Mouse (Mus musculus): ENCODE results near the gene Gtf2h4. TPM values are rescaled to one million over a fixed set of nuclear protein-coding genes. Genes with fewer than 3 reads are reported as not detected.

Gene Gtf2h4
- polyA plus RNA-seq, 1 experiment from 2014 or later, result 39.3 TPM

DNA sequence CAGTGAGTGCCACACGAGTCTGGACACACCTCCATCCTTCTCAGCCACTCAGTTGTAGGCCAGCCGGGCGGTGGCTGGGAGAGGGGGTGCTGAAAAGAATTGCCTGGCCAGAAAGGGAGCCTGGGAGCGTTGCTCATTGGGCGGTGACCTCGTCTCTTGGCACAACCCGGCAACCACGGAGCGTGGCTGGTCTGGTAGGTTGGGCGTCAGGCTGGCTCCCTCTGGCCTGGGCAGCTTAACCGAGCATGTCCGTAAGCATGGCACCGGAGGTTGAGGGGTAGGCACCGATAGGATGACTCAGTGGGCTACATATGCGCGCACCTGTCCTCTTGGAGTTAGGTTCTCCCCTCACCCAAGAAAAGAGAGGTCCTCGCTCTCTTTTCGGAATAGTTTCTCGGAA, 26.4 kb upstream of the Gtf2h4 start:
- H3K9me3 ChIP-seq (ENCODE audit: control insufficient read depth, low read length), result no peaks in the 10 kb centered on the region; the same call in 1 of the 2 replicates
- WGBS, result 4% methylated on average over 19 of the region's 19 CpGs
- ATAC-seq (ENCODE audit: low FRiP score) (no peak), DNase-seq (ENCODE audit: low spot score, missing footprints) (peak; percentile 95)
- H3K9ac ChIP-seq (ENCODE audit: low read length), result peak overlapping the region; percentile 98
- H3K27me3 ChIP-seq (ENCODE audit: control insufficient read depth, insufficient read depth, low read length), result no peaks in the 10 kb centered on the region
- peak overlapping the region; percentile 93 for H3K4me2 ChIP-seq
- H3K4me1 ChIP-seq (ENCODE audit: control insufficient read depth, insufficient read depth, low read length), result peaks cover 32% of the 10 kb centered on the region
- H3K36me3 ChIP-seq (ENCODE audit: control insufficient read depth, insufficient read depth, low read length), result peaks cover 10% of the 10 kb centered on the region
- H3K4me3 ChIP-seq (ENCODE audit: low read depth, low read length), result peak overlapping the region; percentile 86
- H3K27ac ChIP-seq (ENCODE audit: low read depth, low read length), result peak overlapping the region; percentile 100

DNA sequence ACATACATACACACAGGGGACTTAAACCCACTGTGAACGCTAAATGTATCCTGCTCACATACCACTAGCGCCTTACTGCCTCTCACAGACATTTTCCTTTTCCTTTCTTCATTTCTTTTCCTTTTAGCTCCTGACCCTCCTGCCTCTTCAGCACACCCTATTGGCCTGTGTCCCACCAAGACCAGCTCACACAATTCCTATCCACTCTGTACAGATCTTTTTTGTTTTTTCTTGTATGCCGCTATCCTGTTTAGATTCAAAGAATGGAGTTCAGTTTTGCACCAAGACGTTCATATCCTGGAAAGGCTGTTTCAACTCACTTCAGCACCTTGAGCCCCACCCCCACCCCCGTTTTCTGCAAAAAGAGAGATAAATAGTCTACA, 25.0 kb upstream of the Gtf2h4 start:
- H3K9me3 ChIP-seq (ENCODE audit: control insufficient read depth, low read length), result no peaks in the 10 kb centered on the region; the same call in 1 of the 2 replicates
- H3K36me3 ChIP-seq (ENCODE audit: control insufficient read depth, insufficient read depth, low read length), result peaks cover 14% of the 10 kb centered on the region
- peaks cover 29% of the 10 kb centered on the region for H3K4me1 ChIP-seq (ENCODE audit: control insufficient read depth, insufficient read depth, low read length)
- peak overlapping the region; percentile 73 for H3K9ac ChIP-seq (ENCODE audit: low read length)
- peak overlapping the region; percentile 66 for H3K4me2 ChIP-seq
- peak; percentile 90 for DNase-seq (ENCODE audit: low spot score, missing footprints)
- H3K4me3 ChIP-seq (ENCODE audit: low read depth, low read length), result peak overlapping the region; percentile 31
- no peak for ATAC-seq (ENCODE audit: low FRiP score)
- no peaks in the 10 kb centered on the region for H3K27me3 ChIP-seq (ENCODE audit: control insufficient read depth, insufficient read depth, low read length)
- H3K27ac ChIP-seq (ENCODE audit: low read depth, low read length), result peak overlapping the region; percentile 100
- 31% methylated on average over 5 of the region's 5 CpGs for WGBS

DNA sequence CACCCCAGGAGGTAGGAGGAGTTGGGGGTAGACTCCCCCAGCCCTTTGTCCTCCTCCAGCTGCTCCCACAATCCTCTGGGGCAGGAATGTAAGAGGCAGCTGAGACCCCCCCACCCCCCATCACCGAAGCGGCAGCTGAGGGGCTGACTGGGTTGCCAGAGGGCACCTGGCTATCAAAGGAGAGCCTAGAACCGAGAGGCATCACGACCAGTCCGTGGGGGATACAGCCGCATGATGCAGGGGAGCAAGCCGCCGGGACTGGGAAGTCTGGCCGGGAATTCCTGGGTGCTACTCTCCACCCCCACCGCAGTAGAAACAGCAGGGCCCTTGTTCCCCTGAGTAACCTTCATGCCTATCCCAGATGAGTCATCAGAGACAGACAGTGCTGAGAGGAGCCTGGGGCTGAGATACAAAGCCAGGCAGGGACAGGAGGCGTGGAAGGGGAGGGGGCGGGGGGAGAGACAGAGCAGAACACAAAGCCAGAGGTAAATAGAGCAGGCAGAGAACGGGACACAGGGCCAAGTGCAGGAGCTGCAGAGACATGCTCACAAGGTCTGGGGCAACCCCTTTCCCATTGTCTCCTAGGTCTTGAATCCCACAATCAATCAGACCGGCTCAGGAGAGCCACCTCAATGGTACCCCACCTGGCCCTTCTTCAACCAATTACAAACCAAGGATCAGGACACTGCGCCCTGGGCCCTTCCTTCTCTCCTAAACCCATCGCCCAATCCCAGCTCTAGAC, 24.4 kb upstream of the Gtf2h4 start:
- peak overlapping the region; percentile 73 for H3K9ac ChIP-seq (ENCODE audit: low read length)
- peak overlapping the region; percentile 100 for H3K27ac ChIP-seq (ENCODE audit: low read depth, low read length)
- H3K4me1 ChIP-seq (ENCODE audit: control insufficient read depth, insufficient read depth, low read length), result peaks cover 29% of the 10 kb centered on the region
- no peaks in the 10 kb centered on the region; the same call in 1 of the 2 replicates for H3K9me3 ChIP-seq (ENCODE audit: control insufficient read depth, low read length)
- peak overlapping the region; percentile 31 for H3K4me3 ChIP-seq (ENCODE audit: low read depth, low read length)
- WGBS, result 2% methylated on average over 16 of the region's 16 CpGs
- H3K4me2 ChIP-seq, result peak overlapping the region; percentile 66
- peaks cover 18% of the 10 kb centered on the region for H3K36me3 ChIP-seq (ENCODE audit: control insufficient read depth, insufficient read depth, low read length)
- no peaks in the 10 kb centered on the region for H3K27me3 ChIP-seq (ENCODE audit: control insufficient read depth, insufficient read depth, low read length)
- DNase-seq (ENCODE audit: low spot score, missing footprints) (peak; percentile 96), ATAC-seq (ENCODE audit: low FRiP score) (peak; percentile 77)

DNA sequence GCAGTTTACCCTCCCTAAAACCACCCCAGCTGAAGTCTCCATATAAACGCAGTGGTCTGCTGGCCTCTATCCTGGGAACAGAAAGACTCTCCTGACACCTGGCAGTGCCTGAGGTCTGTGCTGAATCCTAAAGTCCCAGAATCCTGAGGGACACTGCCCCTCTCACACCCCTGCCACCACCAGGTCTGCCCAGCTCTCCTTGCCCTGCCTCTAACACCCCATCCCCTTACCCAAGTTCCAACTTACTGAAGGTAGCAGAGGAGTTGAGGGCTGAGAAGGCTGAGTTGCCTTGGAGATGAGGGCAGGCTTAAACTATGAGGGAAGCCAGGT, 23.9 kb upstream of the Gtf2h4 start:
- Histone ChIP-seq H3K4me2 (peak overlapping the region; percentile 66), H3K9me3 (ENCODE audit: control insufficient read depth, low read length) (no peaks in the 10 kb centered on the region; the same call in 1 of the 2 replicates), H3K36me3 (ENCODE audit: control insufficient read depth, insufficient read depth, low read length) (peaks cover 24% of the 10 kb centered on the region), H3K27me3 (ENCODE audit: control insufficient read depth, insufficient read depth, low read length) (no peaks in the 10 kb centered on the region), H3K4me1 (ENCODE audit: control insufficient read depth, insufficient read depth, low read length) (peaks cover 29% of the 10 kb centered on the region), H3K9ac (ENCODE audit: low read length) (peak overlapping the region; percentile 73), H3K4me3 (ENCODE audit: low read depth, low read length) (peak overlapping the region; percentile 31), H3K27ac (ENCODE audit: low read depth, low read length) (peak overlapping the region; percentile 100)
- peak; percentile 90 for DNase-seq (ENCODE audit: low spot score, missing footprints)
- WGBS, result 6% methylated on average over 1 of the region's 1 CpGs
- ATAC-seq (ENCODE audit: low FRiP score), result no peak

DNA sequence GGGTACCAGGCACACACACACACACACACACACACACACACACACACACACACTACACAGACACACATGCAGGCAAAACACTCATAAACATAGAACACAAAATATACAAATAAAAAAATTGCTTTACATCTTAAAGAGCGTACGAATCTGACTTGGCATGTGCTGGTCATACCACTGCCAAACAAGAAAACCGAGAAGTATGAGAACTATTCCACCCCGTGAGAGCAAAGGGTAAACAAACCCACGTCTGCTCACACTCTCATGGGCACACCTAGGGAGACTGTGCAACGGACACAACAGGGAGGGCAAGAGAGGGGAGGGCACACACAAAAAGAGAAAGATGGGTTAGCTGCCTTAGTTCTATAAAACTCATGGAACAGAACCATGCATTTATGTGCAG, 23.2 kb upstream of the Gtf2h4 start:
- H3K4me1 ChIP-seq (ENCODE audit: control insufficient read depth, insufficient read depth, low read length), result peaks cover 29% of the 10 kb centered on the region
- WGBS, result 76% methylated on average over 6 of the region's 6 CpGs
- H3K9me3 ChIP-seq (ENCODE audit: control insufficient read depth, low read length), result no peaks in the 10 kb centered on the region; the same call in 1 of the 2 replicates
- no peak overlapping the region for H3K9ac ChIP-seq (ENCODE audit: low read length)
- ATAC-seq (ENCODE audit: low FRiP score), result no peak
- H3K4me2 ChIP-seq, result peak overlapping the region; percentile 66
- DNase-seq (ENCODE audit: low spot score, missing footprints), result no peak
- peak overlapping the region; percentile 31; the same call in 1 of the 2 replicates for H3K4me3 ChIP-seq (ENCODE audit: low read depth, low read length)
- H3K27ac ChIP-seq (ENCODE audit: low read depth, low read length), result no peak overlapping the region; the same call in 1 of the 2 replicates
- H3K27me3 ChIP-seq (ENCODE audit: control insufficient read depth, insufficient read depth, low read length), result no peaks in the 10 kb centered on the region
- H3K36me3 ChIP-seq (ENCODE audit: control insufficient read depth, insufficient read depth, low read length), result peaks cover 25% of the 10 kb centered on the region

DNA sequence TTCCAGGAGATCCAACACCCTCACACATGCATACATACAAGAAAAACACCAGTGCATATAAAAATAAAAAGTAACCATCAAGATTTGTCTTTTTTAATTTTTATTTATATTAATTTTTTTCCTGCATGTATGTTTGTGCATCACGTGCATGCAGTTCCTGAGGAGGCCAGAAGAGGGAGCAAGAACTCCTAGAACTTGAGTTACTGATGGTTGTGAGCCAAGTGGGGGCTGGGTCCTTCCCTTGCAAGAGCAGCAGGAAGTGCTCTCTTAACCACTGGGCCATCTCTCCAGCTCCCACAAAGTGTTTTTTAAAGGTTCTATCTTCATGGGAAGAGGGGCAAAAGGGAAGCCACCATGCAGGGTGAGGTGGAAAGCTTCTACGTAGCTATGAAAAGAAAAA, 21.8 kb upstream of the Gtf2h4 start:
- no peak overlapping the region for H3K4me3 ChIP-seq (ENCODE audit: low read depth, low read length)
- no peak overlapping the region for H3K9ac ChIP-seq (ENCODE audit: low read length)
- peaks cover 29% of the 10 kb centered on the region for H3K4me1 ChIP-seq (ENCODE audit: control insufficient read depth, insufficient read depth, low read length)
- DNase-seq (ENCODE audit: low spot score, missing footprints), result peak; percentile 91
- no peaks in the 10 kb centered on the region; the same call in 1 of the 2 replicates for H3K9me3 ChIP-seq (ENCODE audit: control insufficient read depth, low read length)
- H3K27ac ChIP-seq (ENCODE audit: low read depth, low read length), result no peak overlapping the region
- peaks cover 38% of the 10 kb centered on the region for H3K36me3 ChIP-seq (ENCODE audit: control insufficient read depth, insufficient read depth, low read length)
- no peaks in the 10 kb centered on the region for H3K27me3 ChIP-seq (ENCODE audit: control insufficient read depth, insufficient read depth, low read length)
- WGBS, result 93% methylated on average over 2 of the region's 2 CpGs
- no peak overlapping the region for H3K4me2 ChIP-seq
- ATAC-seq (ENCODE audit: low FRiP score), result no peak

DNA sequence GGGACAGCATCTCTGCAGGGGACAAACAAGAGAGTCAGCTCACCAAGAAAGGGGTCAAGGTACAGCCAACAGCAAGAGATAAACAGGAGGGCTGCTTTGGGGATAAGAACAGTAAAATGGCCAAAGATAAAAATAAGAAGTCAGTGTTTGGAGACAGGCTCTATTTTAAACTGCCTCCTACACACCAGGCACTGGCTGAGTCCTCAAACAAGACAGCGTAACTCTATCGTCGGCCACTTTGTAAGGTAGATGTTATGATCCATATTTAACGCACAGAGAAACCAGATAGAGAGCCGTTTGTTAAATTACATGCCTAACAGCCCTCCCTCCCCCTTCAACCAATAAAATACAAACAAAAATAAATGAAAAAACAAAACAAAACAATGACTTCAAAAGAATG, 20.4 kb upstream of the Gtf2h4 start:
- no peak overlapping the region for H3K9ac ChIP-seq (ENCODE audit: low read length)
- H3K27me3 ChIP-seq (ENCODE audit: control insufficient read depth, insufficient read depth, low read length), result no peaks in the 10 kb centered on the region
- H3K4me1 ChIP-seq (ENCODE audit: control insufficient read depth, insufficient read depth, low read length), result peaks cover 20% of the 10 kb centered on the region
- peaks cover 46% of the 10 kb centered on the region for H3K36me3 ChIP-seq (ENCODE audit: control insufficient read depth, insufficient read depth, low read length)
- H3K27ac ChIP-seq (ENCODE audit: low read depth, low read length), result no peak overlapping the region
- H3K9me3 ChIP-seq (ENCODE audit: control insufficient read depth, low read length), result no peaks in the 10 kb centered on the region; the same call in 1 of the 2 replicates
- ATAC-seq (ENCODE audit: low FRiP score) (no peak), DNase-seq (ENCODE audit: low spot score, missing footprints) (no peak)
- no peak overlapping the region for H3K4me3 ChIP-seq (ENCODE audit: low read depth, low read length)
- WGBS, result 94% methylated on average over 5 of the region's 5 CpGs
- no peak overlapping the region for H3K4me2 ChIP-seq

DNA sequence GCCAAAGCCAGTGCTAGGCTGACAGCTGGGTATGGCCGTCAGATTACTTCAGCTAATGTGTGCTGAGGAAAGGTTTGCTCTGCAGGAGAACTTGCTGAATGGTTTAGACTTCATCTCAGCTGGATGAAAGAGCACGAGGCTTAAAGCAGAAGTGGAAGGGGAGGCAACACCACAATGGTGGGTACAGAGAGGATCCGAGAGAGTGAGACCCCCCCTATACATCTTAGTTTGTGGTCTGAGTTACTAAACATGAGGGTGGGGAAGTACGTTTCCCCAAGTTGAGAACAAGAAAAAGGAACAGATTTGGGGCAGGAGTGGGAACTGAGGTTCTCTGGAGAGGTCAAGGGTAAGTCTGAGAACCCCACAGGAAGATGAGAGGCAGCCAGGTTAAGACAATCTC, 18.8 kb upstream of the Gtf2h4 start:
- peaks cover 55% of the 10 kb centered on the region for H3K36me3 ChIP-seq (ENCODE audit: control insufficient read depth, insufficient read depth, low read length)

DNA sequence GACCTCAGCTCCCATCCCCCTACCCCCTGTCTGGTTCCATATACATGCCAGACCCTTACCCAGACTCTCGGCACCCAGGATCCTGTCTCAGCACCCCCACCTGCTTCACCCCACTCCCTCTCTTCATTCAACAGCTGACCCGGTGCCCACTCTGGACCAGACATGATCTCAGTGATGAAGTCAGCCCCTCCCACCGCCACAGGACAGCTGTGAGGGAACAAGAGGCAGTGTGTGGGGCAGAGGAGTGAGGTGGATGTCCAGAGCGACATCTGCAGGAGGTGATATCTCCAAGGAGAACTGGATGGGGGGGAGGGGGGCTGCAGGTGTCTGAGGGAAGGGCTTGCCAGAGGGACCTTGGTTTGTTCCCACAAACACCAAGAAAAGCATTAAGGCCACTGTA, 18.3 kb upstream of the Gtf2h4 start:
- WGBS, result 91% methylated on average over 4 of the region's 4 CpGs
- no peaks in the 10 kb centered on the region for H3K27me3 ChIP-seq (ENCODE audit: control insufficient read depth, insufficient read depth, low read length)
- H3K36me3 ChIP-seq (ENCODE audit: control insufficient read depth, insufficient read depth, low read length), result peaks cover 60% of the 10 kb centered on the region
- peaks cover 2% of the 10 kb centered on the region; the same call in 1 of the 2 replicates for H3K4me1 ChIP-seq (ENCODE audit: control insufficient read depth, insufficient read depth, low read length)
- H3K27ac ChIP-seq (ENCODE audit: low read depth, low read length), result no peak overlapping the region
- 0 out of 2 replicates have a peak, but pooled peaks have one; percentile 3 for ATAC-seq (ENCODE audit: low FRiP score)
- H3K9ac ChIP-seq (ENCODE audit: low read length), result no peak overlapping the region
- DNase-seq (ENCODE audit: low spot score, missing footprints), result no peak
- H3K9me3 ChIP-seq (ENCODE audit: control insufficient read depth, low read length), result no peaks in the 10 kb centered on the region; the same call in 1 of the 2 replicates
- H3K4me2 ChIP-seq, result no peak overlapping the region
- no peak overlapping the region for H3K4me3 ChIP-seq (ENCODE audit: low read depth, low read length)

More for the DNA sequence above, 18.8 kb upstream of the Gtf2h4 start:
- no peak for ATAC-seq (ENCODE audit: low FRiP score)
- H3K9ac ChIP-seq (ENCODE audit: low read length), result no peak overlapping the region
- DNase-seq (ENCODE audit: low spot score, missing footprints), result no peak
- no peak overlapping the region for H3K27ac ChIP-seq (ENCODE audit: low read depth, low read length)
- peaks cover 8% of the 10 kb centered on the region for H3K4me1 ChIP-seq (ENCODE audit: control insufficient read depth, insufficient read depth, low read length)
- no peak overlapping the region for H3K4me2 ChIP-seq
- H3K9me3 ChIP-seq (ENCODE audit: control insufficient read depth, low read length), result no peaks in the 10 kb centered on the region; the same call in 1 of the 2 replicates
- H3K27me3 ChIP-seq (ENCODE audit: control insufficient read depth, insufficient read depth, low read length), result no peaks in the 10 kb centered on the region
- 84% methylated on average over 4 of the region's 4 CpGs for WGBS
- no peak overlapping the region for H3K4me3 ChIP-seq (ENCODE audit: low read depth, low read length)

Data from midbrain, embryonic 11.5 days (tissue).